Mouse (Mus musculus): ENCODE data around the gene Fam3b. TPM values are rescaled to one million over a fixed set of nuclear protein-coding genes. Genes with fewer than 3 reads are reported as not detected.

Fam3b gene
- polyA plus RNA-seq, 1 experiment from 2014 or later: not detected

- Histone ChIP-seq H3K27ac (no peak overlapping the region), H3K4me3 (ENCODE audit: inconsistent target) (no peak overlapping the region), H3K79me2 (ENCODE audit: inconsistent target) (no peaks in the 10 kb centered on the region), H3K36me3 (ENCODE audit: inconsistent target) (no peaks in the 10 kb centered on the region)
- 16% methylated on average over 5 of the region's 5 CpGs for WGBS (ENCODE audit: missing documents)
These were observed 3.8 kb downstream of the Fam3b start for GRCm38 (mm10) chr16:97510849-97511248.

- H3K79me2 ChIP-seq (ENCODE audit: inconsistent target): no peaks in the 10 kb centered on the region
- no peaks in the 10 kb centered on the region for H3K36me3 ChIP-seq (ENCODE audit: inconsistent target)
- no peak overlapping the region for H3K4me3 ChIP-seq (ENCODE audit: inconsistent target)
- H3K27ac ChIP-seq: no peak overlapping the region
These were observed 6.8 kb downstream of the Fam3b start for GRCm38 (mm10) chr16:97507783-97508182.

GRCm38 (mm10) chr16:97504793-97505192 lies 9.8 kb downstream of the Fam3b start:
- H3K36me3 ChIP-seq (ENCODE audit: inconsistent target): no peaks in the 10 kb centered on the region

GRCm38 (mm10) chr16:97503849-97504248 lies 10.8 kb downstream of the Fam3b start:
- WGBS (ENCODE audit: missing documents): 49% methylated on average over 3 of the region's 3 CpGs
- H3K27ac ChIP-seq: no peak overlapping the region
- H3K36me3 ChIP-seq (ENCODE audit: inconsistent target): no peaks in the 10 kb centered on the region
- no peak overlapping the region for H3K4me3 ChIP-seq (ENCODE audit: inconsistent target)
- H3K79me2 ChIP-seq (ENCODE audit: inconsistent target): no peaks in the 10 kb centered on the region

More at GRCm38 (mm10) chr16:97504793-97505192, 9.8 kb downstream of the Fam3b start:
- H3K79me2 ChIP-seq (ENCODE audit: inconsistent target): no peaks in the 10 kb centered on the region
- 95% methylated on average over 3 of the region's 3 CpGs for WGBS (ENCODE audit: missing documents)
- no peak overlapping the region for H3K4me3 ChIP-seq (ENCODE audit: inconsistent target)
- H3K27ac ChIP-seq: no peak overlapping the region

- Histone ChIP-seq H3K4me3 (ENCODE audit: inconsistent target) (no peak overlapping the region), H3K79me2 (ENCODE audit: inconsistent target) (no peaks in the 10 kb centered on the region), H3K36me3 (ENCODE audit: inconsistent target) (no peaks in the 10 kb centered on the region), H3K27ac (no peak overlapping the region)
- 90% methylated on average over 7 of the region's 7 CpGs for WGBS (ENCODE audit: missing documents)
These were observed 13.7 kb downstream of the Fam3b start for GRCm38 (mm10) chr16:97500901-97501300.

- Histone ChIP-seq H3K27ac (no peak overlapping the region), H3K79me2 (ENCODE audit: inconsistent target) (no peaks in the 10 kb centered on the region), H3K36me3 (ENCODE audit: inconsistent target) (no peaks in the 10 kb centered on the region), H3K4me3 (ENCODE audit: inconsistent target) (no peak overlapping the region)
- WGBS (ENCODE audit: missing documents): 92% methylated on average over 7 of the region's 7 CpGs
These were observed 15.2 kb downstream of the Fam3b start for GRCm38 (mm10) chr16:97499450-97499849.

GRCm38 (mm10) chr16:97498139-97498538 lies 16.5 kb downstream of the Fam3b start:
- no peaks in the 10 kb centered on the region for H3K79me2 ChIP-seq (ENCODE audit: inconsistent target)
- 93% methylated on average over 3 of the region's 3 CpGs for WGBS (ENCODE audit: missing documents)
- H3K27ac ChIP-seq: no peak overlapping the region
- H3K4me3 ChIP-seq (ENCODE audit: inconsistent target): no peak overlapping the region
- H3K36me3 ChIP-seq (ENCODE audit: inconsistent target): no peaks in the 10 kb centered on the region

GRCm38 (mm10) chr16:97497682-97498081 lies 16.9 kb downstream of the Fam3b start:
- 82% methylated on average over 5 of the region's 5 CpGs for WGBS (ENCODE audit: missing documents)
- Histone ChIP-seq H3K27ac (no peak overlapping the region), H3K36me3 (ENCODE audit: inconsistent target) (no peaks in the 10 kb centered on the region), H3K79me2 (ENCODE audit: inconsistent target) (no peaks in the 10 kb centered on the region), H3K4me3 (ENCODE audit: inconsistent target) (no peak overlapping the region)

GRCm38 (mm10) chr16:97496026-97496425 lies 18.6 kb downstream of the Fam3b start:
- WGBS (ENCODE audit: missing documents): 90% methylated on average over 3 of the region's 3 CpGs
- no peaks in the 10 kb centered on the region for H3K36me3 ChIP-seq (ENCODE audit: inconsistent target)
- no peak overlapping the region for H3K27ac ChIP-seq
- H3K79me2 ChIP-seq (ENCODE audit: inconsistent target): no peaks in the 10 kb centered on the region
- H3K4me3 ChIP-seq (ENCODE audit: inconsistent target): no peak overlapping the region

GRCm38 (mm10) chr16:97492369-97492768 lies 22.2 kb downstream of the Fam3b start:
- Histone ChIP-seq H3K27ac (no peak overlapping the region), H3K36me3 (ENCODE audit: inconsistent target) (no peaks in the 10 kb centered on the region), H3K4me3 (ENCODE audit: inconsistent target) (no peak overlapping the region), H3K79me2 (ENCODE audit: inconsistent target) (no peaks in the 10 kb centered on the region)
- 92% methylated on average over 1 of the region's 1 CpGs for WGBS (ENCODE audit: missing documents)

GRCm38 (mm10) chr16:97478655-97479054 lies 36.0 kb downstream of the Fam3b start:
- Histone ChIP-seq H3K4me3 (ENCODE audit: inconsistent target) (no peak overlapping the region), H3K27ac (no peak overlapping the region)
- 10% methylated on average over 2 of the region's 2 CpGs for WGBS (ENCODE audit: missing documents)

GRCm38 (mm10) chr16:97476524-97476923 lies 38.1 kb downstream of the Fam3b start:
- Histone ChIP-seq H3K27ac (no peak overlapping the region), H3K36me3 (ENCODE audit: inconsistent target) (no peaks in the 10 kb centered on the region), H3K4me3 (ENCODE audit: inconsistent target) (no peak overlapping the region), H3K79me2 (ENCODE audit: inconsistent target) (no peaks in the 10 kb centered on the region)
- 71% methylated on average over 1 of the region's 1 CpGs for WGBS (ENCODE audit: missing documents)

More at GRCm38 (mm10) chr16:97478655-97479054, 36.0 kb downstream of the Fam3b start:
- Histone ChIP-seq H3K79me2 (ENCODE audit: inconsistent target) (no peaks in the 10 kb centered on the region), H3K36me3 (ENCODE audit: inconsistent target) (no peaks in the 10 kb centered on the region)

- H3K27ac ChIP-seq: no peak overlapping the region
- H3K4me3 ChIP-seq (ENCODE audit: inconsistent target): no peak overlapping the region
- no peaks in the 10 kb centered on the region for H3K79me2 ChIP-seq (ENCODE audit: inconsistent target)
- H3K36me3 ChIP-seq (ENCODE audit: inconsistent target): no peaks in the 10 kb centered on the region
- 86% methylated on average over 3 of the region's 3 CpGs for WGBS (ENCODE audit: missing documents)
These were observed 39.0 kb downstream of the Fam3b start for GRCm38 (mm10) chr16:97475581-97475980.

- WGBS (ENCODE audit: missing documents): 79% methylated on average over 2 of the region's 2 CpGs
- Histone ChIP-seq H3K36me3 (ENCODE audit: inconsistent target) (no peaks in the 10 kb centered on the region), H3K27ac (no peak overlapping the region), H3K4me3 (ENCODE audit: inconsistent target) (no peak overlapping the region), H3K79me2 (ENCODE audit: inconsistent target) (no peaks in the 10 kb centered on the region)
These were observed 39.9 kb downstream of the Fam3b start for GRCm38 (mm10) chr16:97474671-97475070.

GRCm38 (mm10) chr16:97467993-97468791 lies 46.4 kb downstream of the Fam3b start:
- Histone ChIP-seq H3K36me3 (ENCODE audit: inconsistent target) (no peaks in the 10 kb centered on the region), H3K4me3 (ENCODE audit: inconsistent target) (no peak overlapping the region), H3K27ac (no peak overlapping the region), H3K79me2 (ENCODE audit: inconsistent target) (peaks cover 1% of the 10 kb centered on the region; the same call in 1 of the 2 replicates)
- 44% methylated on average over 4 of the region's 4 CpGs for WGBS (ENCODE audit: missing documents)

- Histone ChIP-seq H3K79me2 (ENCODE audit: inconsistent target) (peaks cover 8% of the 10 kb centered on the region), H3K36me3 (ENCODE audit: inconsistent target) (no peaks in the 10 kb centered on the region), H3K4me3 (ENCODE audit: inconsistent target) (no peak overlapping the region), H3K27ac (no peak overlapping the region)
- 91% methylated on average over 3 of the region's 3 CpGs for WGBS (ENCODE audit: missing documents)
These were observed 47.1 kb downstream of the Fam3b start for GRCm38 (mm10) chr16:97467472-97467871.

Measured in macrophage (primary cell).